Mouse (Mus musculus) heart, postnatal 0 days (tissue): ENCODE data around the gene Casp7.

ENCODE experiments used
- CTCF ChIP-seq: IDR thresholded peaks from 2 replicates; pipeline ENCODE4 v1.5.1; 2016; ENCODE audit warnings: antibody characterized with exemption, control low read depth, low read depth
- EP300 ChIP-seq: IDR thresholded peaks from 2 replicates; pipeline ENCODE4 v1.6.1; 2016; ENCODE audit warnings: antibody characterized with exemption, low read depth

GRCm38 (mm10) chr19:56396669-56397621 is at the start of gene Casp7:
- no peak for TF ChIP-seq CTCF
- no peak for TF ChIP-seq EP300
